Mouse (Mus musculus) frontal cortex, postnatal 14 days (tissue): ENCODE data around the gene Mrpl44.

ENCODE experiments used
- DNase-seq, 2 experiments: peaks; one replicate each; pipeline ENCODE4 v3.0.0; 2022; ENCODE audit warnings: low spot score in 2 of 2

Mrpl44 gene

DNA sequence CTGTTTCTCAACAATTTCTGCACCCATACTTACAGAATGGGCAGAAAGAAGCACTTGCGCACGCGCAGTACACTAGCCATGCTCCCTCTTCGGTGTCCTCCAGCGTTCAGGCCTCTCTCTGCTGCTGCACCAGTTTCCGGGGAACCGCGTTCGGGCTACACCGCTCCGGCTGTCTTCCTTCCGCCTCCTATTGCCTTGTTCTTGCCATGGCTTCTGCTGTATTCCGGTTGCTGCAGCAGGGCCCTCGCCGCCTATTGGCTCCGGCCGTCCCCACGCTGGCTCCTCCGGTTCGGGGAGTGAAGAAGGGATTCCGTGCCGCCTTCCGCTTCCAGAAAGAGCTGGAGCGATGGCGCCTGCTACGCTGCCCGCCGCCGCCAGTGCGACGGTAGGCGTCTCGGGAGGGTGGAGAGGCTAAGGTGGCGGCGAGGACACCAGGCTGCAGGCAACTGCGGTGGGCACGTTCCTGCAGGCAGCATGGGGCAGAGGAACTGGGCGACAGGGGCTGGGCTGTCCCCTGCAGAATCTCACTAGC lies at the start of gene Mrpl44, which contains the start of gene Wdfy1:
Gene Mrpl44, plus strand, starts transcription at position 92 of the 532 bp plus-strand sequence.
Gene Wdfy1, minus strand, starts transcription at position 217 of the 532 bp plus-strand sequence.
- DNase-seq: peak; percentile 94 to 95

- no peak for DNase-seq
Measured at GRCm38 (mm10) chr1:79734794-79735193, 41.0 kb upstream of the Mrpl44 start.

GRCm38 (mm10) chr1:79736408-79736807 lies 39.4 kb upstream of the Mrpl44 start:
- DNase-seq: no peak

DNA sequence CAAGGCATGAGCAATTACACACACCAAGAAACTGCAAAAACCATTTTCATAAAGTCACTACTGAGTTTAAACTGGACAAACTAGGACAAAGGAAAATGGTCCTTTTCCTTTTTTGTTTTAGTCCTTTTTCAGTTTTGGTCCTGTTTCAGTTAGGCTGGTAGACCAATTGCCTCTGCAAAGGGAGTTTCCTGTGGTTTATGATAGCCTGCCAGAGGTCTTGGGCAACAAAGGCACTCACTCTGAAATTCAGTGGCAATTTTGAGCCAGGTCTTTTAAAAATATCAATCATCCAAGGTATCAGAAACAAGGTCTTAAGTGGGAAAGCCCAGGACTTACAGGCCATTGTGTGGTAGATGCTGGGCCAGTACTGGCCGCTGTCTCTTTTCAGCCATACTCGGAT lies 36.1 kb upstream of the Mrpl44 start:
- no peak for DNase-seq

DNA sequence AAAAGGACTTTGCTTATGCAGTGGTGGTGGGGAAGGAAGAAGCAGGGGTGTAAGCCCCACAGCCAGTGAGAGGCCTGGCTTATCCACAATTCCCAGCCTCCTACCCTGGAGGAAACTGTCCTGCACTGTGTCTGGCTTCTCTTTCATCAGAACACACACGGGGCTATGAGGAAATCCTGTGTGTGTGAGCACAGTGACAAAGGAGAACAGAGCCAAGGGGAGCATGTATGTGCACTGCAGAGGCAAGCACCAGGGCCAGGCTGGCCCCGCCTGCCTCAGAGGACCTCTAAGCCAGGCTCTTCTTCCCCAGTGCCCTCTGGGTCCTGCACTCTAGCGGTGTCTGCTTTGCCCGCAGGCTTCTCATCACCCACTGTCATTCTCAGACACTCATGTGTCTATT lies 34.8 kb upstream of the Mrpl44 start:
- no peak for DNase-seq

- DNase-seq: no peak
Measured at GRCm38 (mm10) chr1:79742949-79743348, 32.9 kb upstream of the Mrpl44 start.

GRCm38 (mm10) chr1:79743385-79743784 lies 32.4 kb upstream of the Mrpl44 start:
- no peak for DNase-seq

DNA sequence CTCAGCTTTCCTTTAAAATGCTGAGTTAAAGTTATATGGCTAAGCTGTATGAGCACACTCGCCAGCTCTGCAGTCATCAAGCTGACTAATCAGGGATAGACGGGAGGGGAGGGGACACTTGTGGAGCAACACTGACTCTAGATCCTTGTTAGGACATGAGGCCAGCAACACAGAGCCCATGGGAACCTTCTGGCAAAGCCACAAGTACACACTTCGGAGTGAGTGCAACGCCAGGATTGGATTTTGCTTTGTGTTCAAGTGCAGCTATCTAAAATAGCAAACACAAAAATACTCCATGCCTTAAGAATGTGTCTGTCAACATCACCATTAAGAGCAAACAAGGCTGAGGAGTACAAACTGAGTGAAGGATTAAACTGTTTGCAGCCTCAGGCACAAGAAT lies 29.8 kb upstream of the Mrpl44 start:
- DNase-seq: no peak

GRCm38 (mm10) chr1:79751186-79751585 lies 24.6 kb upstream of the Mrpl44 start:
- DNase-seq: no peak

GRCm38 (mm10) chr1:79752015-79752695 lies 23.7 kb upstream of the Mrpl44 start:
- DNase-seq: no peak

DNA sequence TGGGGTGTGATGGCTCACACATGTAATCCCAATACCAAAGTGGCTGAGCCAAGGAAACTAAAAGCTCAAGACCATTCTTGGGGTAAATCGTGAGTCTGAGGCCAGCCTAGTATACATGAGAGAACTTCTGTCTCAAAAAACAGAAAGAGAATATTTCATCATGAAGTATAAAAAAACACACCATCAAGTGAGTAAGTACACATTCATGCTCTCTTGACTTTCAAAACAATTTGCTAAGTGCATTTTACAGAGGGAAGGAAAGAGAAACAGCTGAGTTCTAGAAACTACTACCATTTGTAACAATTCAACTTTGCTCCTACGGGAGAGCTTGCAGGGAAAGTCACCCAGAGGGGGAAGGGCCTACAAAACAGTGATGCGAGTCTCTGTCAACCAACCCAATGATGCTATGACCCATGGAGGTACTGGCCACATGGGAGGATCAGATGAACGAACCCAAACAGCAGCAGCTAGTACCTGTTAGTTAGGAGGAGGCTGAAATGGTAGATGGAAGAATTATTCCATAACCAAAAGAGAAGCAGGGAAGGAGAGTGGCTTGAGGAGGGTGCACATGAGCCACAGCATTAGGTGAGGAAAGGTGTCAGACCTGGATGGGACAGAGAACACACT lies 23.0 kb upstream of the Mrpl44 start:
- no peak for DNase-seq

DNA sequence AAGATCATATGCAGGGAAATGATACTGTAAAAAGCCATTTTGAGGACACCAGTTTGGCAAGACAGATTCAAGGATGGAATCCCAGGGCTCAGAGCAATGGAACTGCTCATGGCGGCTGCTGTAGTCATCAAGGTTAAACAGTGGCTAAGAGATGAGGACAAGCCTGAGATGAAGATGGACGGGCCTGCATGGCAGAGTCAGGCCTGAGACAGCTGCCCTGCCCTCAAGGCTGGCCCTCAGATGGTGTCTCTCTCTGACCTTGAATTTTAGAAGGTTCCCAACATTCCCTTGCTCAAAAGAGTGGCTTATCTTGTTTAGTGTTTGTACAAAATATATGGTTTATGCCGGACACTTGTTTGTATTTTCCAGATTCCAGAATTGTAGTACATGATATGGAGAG lies 22.4 kb upstream of the Mrpl44 start:
- DNase-seq: no peak

DNA sequence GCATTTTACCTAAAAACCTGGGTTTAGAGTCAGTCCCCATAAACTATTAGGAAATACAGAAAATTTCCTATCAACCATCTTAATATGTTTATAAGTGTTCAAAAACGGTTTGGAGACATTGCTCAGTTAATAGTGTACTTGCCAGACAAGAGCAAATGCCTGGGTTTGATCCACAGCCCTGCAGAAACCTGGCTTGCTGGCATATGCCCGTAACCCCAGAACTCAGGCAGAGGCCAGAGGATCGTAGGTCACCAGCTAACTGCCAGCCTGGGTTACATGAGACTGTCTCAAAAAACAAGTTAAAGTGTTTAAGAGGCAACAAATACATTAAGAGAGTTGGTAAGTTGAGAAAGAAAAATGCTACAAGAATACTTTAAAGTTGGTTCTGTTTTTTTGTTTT lies 20.9 kb upstream of the Mrpl44 start:
- no peak for DNase-seq

DNA sequence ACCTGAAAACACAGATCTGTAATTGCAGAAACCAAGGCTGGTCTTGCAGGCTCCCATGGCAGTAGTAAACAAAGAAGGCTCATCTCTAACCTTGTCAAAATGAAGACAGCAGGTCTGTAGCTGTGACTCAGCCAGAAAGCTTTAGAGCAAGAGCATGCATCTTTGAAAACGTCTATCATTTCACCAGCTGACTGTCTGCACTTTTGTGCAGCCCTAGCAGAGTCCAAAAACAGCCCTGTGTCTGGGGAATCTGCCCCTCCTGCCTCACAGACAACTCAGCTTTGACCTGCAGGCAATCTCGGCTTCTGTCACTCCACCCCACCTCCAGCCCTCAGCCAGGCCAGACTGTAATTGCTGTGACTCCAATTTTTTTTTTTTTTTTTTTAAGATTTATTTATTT lies 20.4 kb upstream of the Mrpl44 start:
- no peak for DNase-seq

DNA sequence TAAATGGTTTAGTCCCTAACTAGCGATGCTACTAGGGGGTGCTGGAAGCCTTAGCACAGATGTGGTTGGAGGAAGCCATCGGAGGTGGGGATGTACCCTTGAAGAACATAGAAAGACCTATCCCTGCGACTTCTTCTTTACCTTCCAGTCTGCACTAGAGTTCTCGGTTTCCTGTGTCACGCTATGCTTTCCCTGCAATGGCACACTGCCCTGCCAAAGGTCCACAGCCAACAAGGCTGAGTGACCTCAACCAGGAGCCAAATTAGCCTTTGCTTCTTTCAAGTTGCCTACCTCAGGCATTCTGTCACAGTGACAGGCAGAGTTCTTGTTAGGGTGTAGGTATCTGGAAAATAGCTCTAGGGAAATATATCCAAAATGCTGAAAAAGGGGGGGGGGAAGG lies 19.4 kb upstream of the Mrpl44 start:
- no peak for DNase-seq

DNA sequence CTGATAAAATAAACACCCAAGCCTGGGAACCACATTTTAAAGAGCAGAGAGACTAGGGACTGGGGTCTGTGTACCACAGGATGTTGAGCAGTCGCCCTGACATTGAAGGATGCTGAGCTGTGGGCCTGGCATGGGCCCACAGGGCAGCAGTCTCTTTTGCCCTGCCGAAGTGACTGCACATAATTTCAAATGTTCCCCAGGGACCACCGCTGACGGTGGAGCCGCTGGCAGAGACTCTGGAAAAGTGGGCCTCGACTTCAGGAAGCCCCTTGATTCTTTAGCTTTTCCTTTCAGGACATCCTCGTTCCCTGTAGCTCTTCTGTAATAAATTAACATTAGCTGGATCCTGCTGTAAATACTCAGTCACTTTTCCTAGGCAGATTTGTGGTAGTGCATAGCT lies 18.7 kb upstream of the Mrpl44 start:
- no peak for DNase-seq

DNA sequence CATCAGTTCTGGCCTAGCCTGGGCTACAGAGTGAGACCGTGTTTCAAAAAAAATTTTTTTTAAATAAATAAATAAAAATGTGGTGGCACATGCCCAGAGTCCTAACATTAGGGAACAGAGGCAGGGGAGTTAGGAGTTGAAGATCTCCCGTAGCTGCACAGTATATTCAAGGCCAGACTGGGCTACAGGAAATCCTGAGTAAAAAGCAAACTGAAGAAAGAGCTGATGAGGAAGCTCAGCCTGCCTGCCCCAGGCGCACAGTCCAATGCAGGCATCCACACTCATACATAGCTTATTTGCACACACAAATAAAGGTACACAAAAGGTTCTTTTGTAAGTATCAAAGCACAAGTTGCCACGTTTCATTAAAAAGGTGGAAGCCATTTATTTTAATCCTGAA lies 18.2 kb upstream of the Mrpl44 start:
- DNase-seq: no peak

GRCm38 (mm10) chr1:79759006-79759405 lies 16.8 kb upstream of the Mrpl44 start:
- DNase-seq: no peak

DNA sequence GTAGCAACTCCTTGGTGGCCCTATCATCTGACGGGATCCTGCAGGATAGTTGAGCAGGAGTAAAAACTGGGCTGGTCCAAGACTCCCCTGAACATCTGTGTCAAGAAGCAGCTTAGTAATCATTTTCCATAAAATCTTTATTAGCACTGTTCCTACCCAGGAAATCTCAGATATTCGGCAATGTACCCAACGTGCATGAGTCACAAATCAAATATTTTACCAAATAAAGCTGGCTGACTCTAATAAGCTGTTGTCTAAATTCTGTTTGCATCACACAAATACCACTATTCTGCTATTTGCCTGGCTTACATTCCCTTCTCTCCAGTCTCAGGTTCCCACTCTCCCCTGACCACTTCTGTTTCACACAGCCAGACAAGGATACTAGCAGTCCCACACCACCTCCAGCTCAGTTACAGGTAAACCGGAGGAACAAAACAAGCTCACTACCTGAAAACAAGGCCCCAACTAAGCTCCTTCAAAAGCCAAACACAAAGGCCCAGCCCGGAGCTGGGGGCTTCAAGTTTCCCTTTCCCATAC lies 16.3 kb upstream of the Mrpl44 start:
- no peak for DNase-seq

GRCm38 (mm10) chr1:79760656-79761055 lies 15.2 kb upstream of the Mrpl44 start:
- no peak for DNase-seq

DNA sequence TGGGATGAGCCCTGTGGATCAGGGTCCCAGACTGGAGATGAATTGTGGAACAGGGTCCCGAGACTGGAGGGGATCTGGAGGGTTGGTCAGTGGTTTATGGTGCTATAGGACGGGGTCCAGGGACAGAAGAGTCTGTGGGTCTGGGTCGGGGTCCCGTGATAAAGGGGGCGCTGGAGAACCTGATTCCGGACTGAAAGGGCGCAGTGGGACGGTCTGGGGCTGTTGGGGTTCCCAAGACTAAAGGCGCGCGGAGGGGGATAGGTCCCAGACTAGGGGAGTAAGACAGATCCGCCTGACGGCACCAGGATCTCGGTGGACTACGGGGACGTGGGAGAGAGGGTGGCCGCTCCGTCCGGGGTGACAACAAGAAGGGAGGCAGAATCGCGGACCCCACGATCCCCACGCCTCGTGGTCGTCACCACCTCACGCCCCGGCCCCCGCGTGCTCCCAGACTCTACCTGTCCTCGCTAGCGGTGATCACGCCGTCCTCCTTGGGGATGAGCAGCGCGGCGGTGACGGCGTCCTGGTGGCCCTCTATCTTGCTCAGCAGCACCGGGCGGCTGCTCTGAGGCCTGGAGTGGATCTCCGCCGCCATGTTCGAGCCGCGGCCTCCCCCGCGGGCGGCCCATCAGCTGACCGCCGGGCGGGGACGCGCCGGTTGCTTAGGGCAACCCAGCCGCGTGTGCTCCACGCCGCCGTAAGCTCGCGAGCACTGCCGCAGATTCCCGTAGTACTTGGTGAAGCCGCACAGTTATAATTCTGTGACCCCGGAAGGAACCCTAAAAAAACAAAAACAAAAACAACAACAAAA lies 14.5 kb upstream of the Mrpl44 start:
- peak; percentile 54 to 69 for DNase-seq

GRCm38 (mm10) chr1:79761917-79762271 lies 13.9 kb upstream of the Mrpl44 start:
- DNase-seq: no peak
